Mouse (Mus musculus): Measurements from ENCODE around the gene Zfp771. TPM values are rescaled to one million over a fixed set of nuclear protein-coding genes. Genes with fewer than 3 reads are reported as not detected.

Zfp771 gene
- polyA plus RNA-seq, 1 experiment from 2014 or later, result 69.0 TPM

- Histone ChIP-seq H3K4me3 (ENCODE audit: low read depth, low read length) (no peak overlapping the region), H3K36me3 (ENCODE audit: control insufficient read depth, insufficient read depth, low read length) (no peaks in the 10 kb centered on the region), H3K27ac (replicated peaks; ENCODE audit: low read depth, low read length) (no peak overlapping the region), H3K27me3 (ENCODE audit: control insufficient read depth, insufficient read depth, low read length) (no peaks in the 10 kb centered on the region), H3K9me3 (ENCODE audit: control insufficient read depth, low read length) (no peaks in the 10 kb centered on the region), H3K4me2 (ENCODE audit: low read depth, severe bottlenecking) (no peak overlapping the region), H3K9ac (ENCODE audit: low read length) (no peak overlapping the region), H3K4me1 (ENCODE audit: control insufficient read depth, insufficient read depth, low read length) (no peaks in the 10 kb centered on the region)
- DNase-seq (ENCODE audit: low spot score) (peak; percentile 59), ATAC-seq (ENCODE audit: insufficient number of reproducible peaks, low FRiP score, low TSS enrichment, low read depth) (no peak)
- 26% methylated on average over 8 of the region's 8 CpGs for WGBS
These were observed 34.2 kb downstream of the Zfp771 start for GRCm38 (mm10) chr7:127278311-127278710.

DNA sequence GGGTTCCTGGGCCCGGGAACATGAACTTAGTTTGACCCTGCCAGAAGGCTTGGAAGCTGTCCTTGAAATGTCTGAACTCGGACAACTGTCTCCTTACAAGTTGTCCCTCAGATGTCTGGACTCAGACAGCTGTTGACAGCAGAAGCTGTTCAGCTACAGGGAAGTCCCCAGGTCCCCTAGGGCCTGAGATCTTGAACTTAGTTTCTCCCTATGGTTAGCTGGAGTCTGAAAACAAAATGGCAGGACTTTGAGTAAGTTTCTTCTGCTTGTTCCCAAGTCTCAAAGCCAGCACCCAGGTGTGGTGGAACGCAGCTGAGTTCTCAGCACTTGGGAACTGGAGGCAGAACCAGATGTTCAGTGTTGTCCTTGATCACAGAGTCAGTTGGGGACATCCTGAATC lies 36.0 kb downstream of the Zfp771 start:
- Histone ChIP-seq H3K9ac (ENCODE audit: low read length) (no peak overlapping the region), H3K9me3 (ENCODE audit: control insufficient read depth, low read length) (no peaks in the 10 kb centered on the region), H3K27me3 (ENCODE audit: control insufficient read depth, insufficient read depth, low read length) (no peaks in the 10 kb centered on the region), H3K27ac (replicated peaks; ENCODE audit: low read depth, low read length) (no peak overlapping the region), H3K4me3 (ENCODE audit: low read depth, low read length) (no peak overlapping the region), H3K4me2 (ENCODE audit: low read depth, severe bottlenecking) (no peak overlapping the region), H3K4me1 (ENCODE audit: control insufficient read depth, insufficient read depth, low read length) (no peaks in the 10 kb centered on the region), H3K36me3 (ENCODE audit: control insufficient read depth, insufficient read depth, low read length) (no peaks in the 10 kb centered on the region)
- DNase-seq (ENCODE audit: low spot score), result no peak
- WGBS, result 67% methylated on average over 3 of the region's 3 CpGs
- ATAC-seq (ENCODE audit: insufficient number of reproducible peaks, low FRiP score, low TSS enrichment, low read depth), result no peak

DNA sequence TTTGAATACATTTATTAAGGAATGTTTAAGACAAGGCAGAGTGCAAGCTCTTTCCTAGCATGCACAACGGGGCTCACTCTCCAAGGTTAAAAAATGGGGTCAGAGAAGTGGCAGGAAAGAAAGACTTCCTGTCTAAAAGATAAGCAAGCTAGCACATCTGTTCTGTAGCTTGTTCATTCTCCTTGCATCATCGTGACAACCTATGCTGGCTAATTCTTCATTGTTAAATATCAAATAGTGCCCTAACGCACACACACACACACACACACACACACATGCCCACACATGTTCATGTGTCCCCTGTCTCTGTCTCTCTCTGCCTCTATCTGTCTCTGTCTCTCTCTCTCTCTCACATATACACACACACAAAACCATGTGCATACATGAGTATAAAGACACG lies 37.0 kb downstream of the Zfp771 start:
- Histone ChIP-seq H3K36me3 (ENCODE audit: control insufficient read depth, insufficient read depth, low read length) (no peaks in the 10 kb centered on the region), H3K4me2 (ENCODE audit: low read depth, severe bottlenecking) (no peak overlapping the region), H3K9me3 (ENCODE audit: control insufficient read depth, low read length) (no peaks in the 10 kb centered on the region), H3K9ac (ENCODE audit: low read length) (no peak overlapping the region), H3K27ac (replicated peaks; ENCODE audit: low read depth, low read length) (no peak overlapping the region), H3K4me3 (ENCODE audit: low read depth, low read length) (no peak overlapping the region), H3K27me3 (ENCODE audit: control insufficient read depth, insufficient read depth, low read length) (no peaks in the 10 kb centered on the region), H3K4me1 (ENCODE audit: control insufficient read depth, insufficient read depth, low read length) (no peaks in the 10 kb centered on the region)
- 80% methylated on average over 4 of the region's 4 CpGs for WGBS
- ATAC-seq (ENCODE audit: insufficient number of reproducible peaks, low FRiP score, low TSS enrichment, low read depth) (no peak), DNase-seq (ENCODE audit: low spot score) (no peak)

DNA sequence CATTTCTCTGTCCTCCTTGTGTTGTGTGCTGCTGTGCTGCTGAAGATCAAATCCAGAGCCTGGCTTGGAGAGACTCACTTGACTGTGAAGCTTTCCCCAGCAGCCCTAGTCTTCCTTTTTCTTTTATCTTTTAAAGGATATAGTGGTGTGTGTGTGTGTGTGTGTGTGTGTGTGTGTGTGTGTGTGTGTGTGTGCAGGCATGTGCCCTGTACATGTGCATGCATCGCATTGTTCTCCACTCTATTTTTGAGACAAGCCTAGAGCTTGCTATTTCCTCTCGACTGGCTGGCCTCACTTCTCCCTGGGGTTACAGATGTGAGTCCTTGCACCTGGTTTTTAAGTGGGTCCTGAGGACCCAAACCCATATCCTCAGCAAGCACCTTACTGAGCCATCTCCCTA lies 38.1 kb downstream of the Zfp771 start:
- ATAC-seq (ENCODE audit: insufficient number of reproducible peaks, low FRiP score, low TSS enrichment, low read depth) (no peak), DNase-seq (ENCODE audit: low spot score) (no peak)
- no peak overlapping the region for H3K4me2 ChIP-seq (ENCODE audit: low read depth, severe bottlenecking)
- H3K4me3 ChIP-seq (ENCODE audit: low read depth, low read length), result no peak overlapping the region
- no peak overlapping the region for H3K9ac ChIP-seq (ENCODE audit: low read length)
- H3K27ac ChIP-seq (replicated peaks; ENCODE audit: low read depth, low read length), result no peak overlapping the region
- H3K27me3 ChIP-seq (ENCODE audit: control insufficient read depth, insufficient read depth, low read length), result no peaks in the 10 kb centered on the region
- H3K4me1 ChIP-seq (ENCODE audit: control insufficient read depth, insufficient read depth, low read length), result no peaks in the 10 kb centered on the region
- no peaks in the 10 kb centered on the region for H3K36me3 ChIP-seq (ENCODE audit: control insufficient read depth, insufficient read depth, low read length)
- H3K9me3 ChIP-seq (ENCODE audit: control insufficient read depth, low read length), result no peaks in the 10 kb centered on the region; the same call in 1 of the 2 replicates
- WGBS, result 86% methylated on average over 2 of the region's 2 CpGs

- Histone ChIP-seq H3K4me1 (ENCODE audit: control insufficient read depth, insufficient read depth, low read length) (no peaks in the 10 kb centered on the region), H3K4me3 (ENCODE audit: low read depth, low read length) (no peak overlapping the region), H3K27ac (replicated peaks; ENCODE audit: low read depth, low read length) (no peak overlapping the region), H3K9me3 (ENCODE audit: control insufficient read depth, low read length) (peaks cover 6% of the 10 kb centered on the region; the same call in 1 of the 2 replicates), H3K36me3 (ENCODE audit: control insufficient read depth, insufficient read depth, low read length) (no peaks in the 10 kb centered on the region), H3K9ac (ENCODE audit: low read length) (no peak overlapping the region), H3K4me2 (ENCODE audit: low read depth, severe bottlenecking) (no peak overlapping the region), H3K27me3 (ENCODE audit: control insufficient read depth, insufficient read depth, low read length) (no peaks in the 10 kb centered on the region)
- WGBS, result 81% methylated on average over 5 of the region's 10 CpGs
- no peak for ATAC-seq (ENCODE audit: insufficient number of reproducible peaks, low FRiP score, low TSS enrichment, low read depth)
- DNase-seq (ENCODE audit: low spot score), result no peak
These were observed 41.1 kb downstream of the Zfp771 start for GRCm38 (mm10) chr7:127285154-127285553.

DNA sequence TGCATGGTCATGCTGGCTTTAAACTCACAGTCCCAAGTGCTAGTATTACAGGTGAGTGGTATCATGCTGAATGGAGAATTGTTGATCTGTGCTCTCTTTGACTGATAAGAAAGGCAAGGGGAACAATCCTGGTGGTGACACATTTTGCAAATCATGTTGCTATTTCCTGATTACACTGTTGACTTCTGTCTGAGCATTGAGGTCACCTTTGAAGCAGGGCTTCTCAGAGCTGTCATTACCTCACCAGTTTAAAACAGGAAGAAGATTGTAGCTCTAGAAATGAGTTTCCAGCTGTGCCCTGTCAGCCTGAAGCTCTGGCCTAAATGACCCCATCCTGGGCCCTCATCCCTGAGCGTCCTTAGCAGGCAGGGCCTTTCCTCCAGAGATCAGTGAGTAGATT lies 43.9 kb downstream of the Zfp771 start:
- Histone ChIP-seq H3K27ac (replicated peaks; ENCODE audit: low read depth, low read length) (no peak overlapping the region), H3K4me1 (ENCODE audit: control insufficient read depth, insufficient read depth, low read length) (no peaks in the 10 kb centered on the region), H3K4me3 (ENCODE audit: low read depth, low read length) (no peak overlapping the region), H3K36me3 (ENCODE audit: control insufficient read depth, insufficient read depth, low read length) (no peaks in the 10 kb centered on the region), H3K9me3 (ENCODE audit: control insufficient read depth, low read length) (peaks cover 6% of the 10 kb centered on the region; the same call in 1 of the 2 replicates), H3K9ac (ENCODE audit: low read length) (no peak overlapping the region), H3K27me3 (ENCODE audit: control insufficient read depth, insufficient read depth, low read length) (no peaks in the 10 kb centered on the region), H3K4me2 (ENCODE audit: low read depth, severe bottlenecking) (no peak overlapping the region)
- no peak for ATAC-seq (ENCODE audit: insufficient number of reproducible peaks, low FRiP score, low TSS enrichment, low read depth)
- DNase-seq (ENCODE audit: low spot score), result no peak
- 80% methylated on average over 1 of the region's 1 CpGs for WGBS

- no peak for ATAC-seq (ENCODE audit: insufficient number of reproducible peaks, low FRiP score, low TSS enrichment, low read depth)
- WGBS, result 87% methylated on average over 2 of the region's 2 CpGs
- Histone ChIP-seq H3K4me3 (ENCODE audit: low read depth, low read length) (no peak overlapping the region), H3K27ac (replicated peaks; ENCODE audit: low read depth, low read length) (no peak overlapping the region), H3K36me3 (ENCODE audit: control insufficient read depth, insufficient read depth, low read length) (no peaks in the 10 kb centered on the region), H3K9me3 (ENCODE audit: control insufficient read depth, low read length) (peaks cover 6% of the 10 kb centered on the region; the same call in 1 of the 2 replicates), H3K4me1 (ENCODE audit: control insufficient read depth, insufficient read depth, low read length) (no peaks in the 10 kb centered on the region), H3K4me2 (ENCODE audit: low read depth, severe bottlenecking) (no peak overlapping the region), H3K9ac (ENCODE audit: low read length) (no peak overlapping the region), H3K27me3 (ENCODE audit: control insufficient read depth, insufficient read depth, low read length) (no peaks in the 10 kb centered on the region)
- no peak for DNase-seq (ENCODE audit: low spot score)
These were observed 45.2 kb downstream of the Zfp771 start for GRCm38 (mm10) chr7:127289306-127289705.

GRCm38 (mm10) chr7:127290142-127290541 lies 46.1 kb downstream of the Zfp771 start:
- Histone ChIP-seq H3K4me2 (ENCODE audit: low read depth, severe bottlenecking) (no peak overlapping the region), H3K27me3 (ENCODE audit: control insufficient read depth, insufficient read depth, low read length) (no peaks in the 10 kb centered on the region), H3K4me1 (ENCODE audit: control insufficient read depth, insufficient read depth, low read length) (no peaks in the 10 kb centered on the region), H3K27ac (replicated peaks; ENCODE audit: low read depth, low read length) (no peak overlapping the region), H3K9ac (ENCODE audit: low read length) (no peak overlapping the region), H3K4me3 (ENCODE audit: low read depth, low read length) (no peak overlapping the region), H3K9me3 (ENCODE audit: control insufficient read depth, low read length) (peaks cover 6% of the 10 kb centered on the region; the same call in 1 of the 2 replicates), H3K36me3 (ENCODE audit: control insufficient read depth, insufficient read depth, low read length) (no peaks in the 10 kb centered on the region)
- no peak for ATAC-seq (ENCODE audit: insufficient number of reproducible peaks, low FRiP score, low TSS enrichment, low read depth)
- no peak for DNase-seq (ENCODE audit: low spot score)
- 75% methylated on average over 8 of the region's 8 CpGs for WGBS

DNA sequence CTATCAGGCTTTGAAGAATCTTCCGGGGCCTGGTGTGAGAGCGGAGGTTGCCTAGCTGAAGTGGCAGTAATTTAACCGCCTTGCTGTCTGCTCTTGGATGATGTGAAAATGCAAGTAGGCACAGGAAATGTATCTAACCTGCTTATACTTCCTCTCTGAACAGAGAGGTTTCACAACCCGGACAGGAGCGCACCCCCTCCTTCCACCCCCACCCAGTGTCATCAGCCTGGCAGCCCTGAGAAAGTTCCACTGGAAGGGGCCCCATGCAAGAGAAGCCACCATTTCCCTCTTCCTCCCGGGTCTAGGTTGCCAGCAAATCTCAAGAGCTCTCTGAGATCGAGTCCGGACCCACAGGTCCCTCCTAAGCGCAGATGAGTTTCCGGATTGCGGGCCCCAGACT lies 52.0 kb downstream of the Zfp771 start, which contains the start of gene Itgal:
TSS of gene Itgal (plus strand) at position 163 of the 400 bp plus-strand sequence.
- Histone ChIP-seq H3K27me3 (ENCODE audit: control insufficient read depth, insufficient read depth, low read length) (no peaks in the 10 kb centered on the region), H3K4me1 (ENCODE audit: control insufficient read depth, insufficient read depth, low read length) (no peaks in the 10 kb centered on the region), H3K36me3 (ENCODE audit: control insufficient read depth, insufficient read depth, low read length) (no peaks in the 10 kb centered on the region), H3K27ac (replicated peaks; ENCODE audit: low read depth, low read length) (no peak within 1 kb of the TSS), H3K9me3 (ENCODE audit: control insufficient read depth, low read length) (no peaks in the 10 kb centered on the region), H3K4me3 (ENCODE audit: low read depth, low read length) (no peak within 1 kb of the TSS), H3K4me2 (ENCODE audit: low read depth, severe bottlenecking) (no peak within 1 kb of the TSS), H3K9ac (ENCODE audit: low read length) (no peak within 1 kb of the TSS)
- DNase-seq (ENCODE audit: low spot score) (no peak), ATAC-seq (ENCODE audit: insufficient number of reproducible peaks, low FRiP score, low TSS enrichment, low read depth) (no peak)
- WGBS, result 84% methylated on average over 11 of the region's 11 CpGs
